Mouse (Mus musculus) E14TG2a.4 (cell line): Measurements from ENCODE around the gene Lpin2.

Experiments used
- CTCF ChIP-seq: conservative IDR thresholded peaks from 2 replicates; pipeline ENCODE4 v1.5.1; 2014; ENCODE audit warnings: low read length
- NANOG ChIP-seq: IDR thresholded peaks from 2 replicates; pipeline ENCODE4 v1.6.1; 2014; ENCODE audit warnings: borderline replicate concordance, low read length, mixed read lengths
- POU5F1 ChIP-seq: IDR thresholded peaks from 2 replicates; pipeline ENCODE4 v1.6.1; 2014; ENCODE audit warnings: low read length, borderline replicate concordance

DNA sequence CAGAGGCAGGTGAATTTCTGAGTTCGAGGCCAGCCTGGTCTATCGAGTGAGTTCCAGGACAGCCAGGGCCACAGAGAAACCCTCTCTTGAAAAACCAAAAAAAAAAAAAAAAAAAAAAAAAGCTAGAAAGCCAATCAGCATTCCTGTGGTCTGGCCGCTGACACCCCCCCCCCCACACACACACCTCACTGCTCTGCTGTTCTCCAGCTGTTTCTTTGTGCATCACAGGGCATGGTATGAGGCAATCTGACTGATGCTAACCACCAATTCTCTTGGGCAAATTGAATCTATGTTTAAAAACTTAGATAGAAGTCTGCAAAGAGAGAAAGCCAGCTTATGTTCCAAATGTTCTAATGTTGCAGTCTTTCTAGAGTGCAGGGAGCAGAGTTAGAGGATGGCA is 14.1 kb downstream of the Lpin2 start:
- no peak for TF ChIP-seq CTCF
- no peak for TF ChIP-seq NANOG
- TF ChIP-seq POU5F1: no peak
